Mouse (Mus musculus): ENCODE measurements around the gene Snrpa. TPM values are rescaled to one million over a fixed set of nuclear protein-coding genes. Genes with fewer than 3 reads are reported as not detected.
A peak's percentile ranks its signal among the peaks of the same experiment; 100 is the strongest.
"Not testable (repeated sequence)": the region's sequence is repeated elsewhere in the genome, so short reads cannot be mapped to it uniquely, and the experiment has no call there.

Gene Snrpa
- total RNA-seq (2021): 10 to 100 TPM; 32.2 to 34.7 TPM
- long read RNA-seq, experiment 1, transcript Snrpa-202 (7 exons, 1,336 nt): minor isoform, 13 of 38 reads
- long read RNA-seq, experiment 1, transcript Snrpa-201 (7 exons, 1,365 nt): major isoform, 21 of 38 reads
- long read RNA-seq, experiment 1, partial matches to known transcripts: 1 of 38 reads
- long read RNA-seq, experiment 1, other reads (novel, unspliced or antisense): 0 of 38 reads
- long read RNA-seq, experiment 2, transcript Snrpa-201 (7 exons, 1,365 nt): major isoform, 27 of 51 reads
- long read RNA-seq, experiment 2, transcript Snrpa-206 (6 exons, 1,288 nt): minor isoform, 9 of 51 reads
- long read RNA-seq, experiment 2, transcript Snrpa-202 (7 exons, 1,336 nt): minor isoform, 14 of 51 reads
- long read RNA-seq, experiment 2, partial matches to known transcripts: 1 of 51 reads
- long read RNA-seq, experiment 2, other reads (novel, unspliced or antisense): 0 of 51 reads

DNA sequence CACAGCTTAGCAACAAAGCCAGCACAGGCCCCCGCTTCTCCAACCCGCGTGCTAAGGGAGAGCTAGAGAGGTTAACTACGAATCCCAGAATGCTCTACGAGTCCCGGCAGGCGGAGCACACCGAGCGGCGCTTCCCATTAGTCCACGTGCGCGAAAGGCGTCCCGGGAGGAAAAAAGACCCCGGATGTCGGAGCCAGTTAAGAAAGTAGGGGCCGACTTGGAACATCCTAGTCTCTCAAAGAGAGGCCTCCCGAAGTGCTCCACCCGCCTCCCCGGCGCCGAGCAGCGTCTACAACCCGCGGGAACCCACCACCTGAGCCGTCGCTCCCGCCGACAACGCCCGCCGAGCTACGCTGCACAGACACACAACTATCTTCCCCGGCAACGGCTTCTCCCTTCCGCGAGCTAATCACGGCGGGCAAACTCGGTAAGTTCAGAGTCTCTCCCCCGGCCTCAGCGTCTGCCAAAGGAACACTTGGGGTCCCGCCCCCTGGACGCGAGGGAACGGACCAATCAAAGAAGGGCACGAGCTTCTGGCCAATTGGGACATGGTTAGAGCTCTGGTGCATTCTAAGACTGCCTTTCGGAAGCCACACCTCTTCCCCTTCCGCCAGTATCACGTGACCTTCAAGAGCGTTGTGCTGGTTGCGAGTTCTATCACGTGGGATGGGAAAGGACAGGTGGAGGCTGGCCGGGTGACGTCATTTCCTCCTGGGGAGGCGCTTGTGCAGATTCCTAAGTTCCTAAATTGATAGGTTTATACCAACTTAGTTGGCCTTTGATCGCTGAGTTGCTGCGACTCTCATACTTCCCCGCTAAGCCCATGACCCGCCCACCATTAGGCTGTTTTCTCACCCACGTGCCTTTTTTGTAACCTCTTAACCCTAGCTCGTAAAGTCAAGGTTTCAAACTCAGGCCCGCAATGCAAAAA, at the start of gene Snrpa, which contains the start of gene BC024978:
Snrpa (minus strand) TSS at position 591 of the 931 bp plus-strand sequence.
BC024978 (plus strand) TSS at position 101 of the 931 bp plus-strand sequence.
- DNase-seq: peak; percentile 96
- intact Hi-C loops (cut with DNase I; ENCODE audit: low total_unique reads): no loop called here

DNA sequence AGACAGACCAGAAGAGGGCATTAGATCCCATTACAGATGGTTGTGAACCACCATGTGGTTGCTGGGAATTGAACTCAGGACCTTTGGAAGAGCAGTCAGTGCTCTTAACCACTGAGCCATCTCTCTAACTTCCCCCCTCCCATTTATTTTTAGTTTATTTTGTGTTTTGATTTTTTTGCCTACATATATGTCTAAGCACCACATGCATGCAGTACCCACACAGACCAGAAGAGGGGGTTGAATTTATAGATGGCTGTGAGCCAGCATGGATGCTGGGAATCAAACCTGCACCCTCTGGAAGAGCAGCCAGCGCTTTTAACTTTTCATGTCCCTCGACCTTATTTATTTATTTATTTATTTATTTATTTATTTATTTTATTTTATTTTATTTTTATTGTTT, 48.0 kb upstream of the Snrpa start:
- intact Hi-C loops (cut with DNase I; ENCODE audit: low total_unique reads); DNase-seq: not testable (repeated sequence)

DNA sequence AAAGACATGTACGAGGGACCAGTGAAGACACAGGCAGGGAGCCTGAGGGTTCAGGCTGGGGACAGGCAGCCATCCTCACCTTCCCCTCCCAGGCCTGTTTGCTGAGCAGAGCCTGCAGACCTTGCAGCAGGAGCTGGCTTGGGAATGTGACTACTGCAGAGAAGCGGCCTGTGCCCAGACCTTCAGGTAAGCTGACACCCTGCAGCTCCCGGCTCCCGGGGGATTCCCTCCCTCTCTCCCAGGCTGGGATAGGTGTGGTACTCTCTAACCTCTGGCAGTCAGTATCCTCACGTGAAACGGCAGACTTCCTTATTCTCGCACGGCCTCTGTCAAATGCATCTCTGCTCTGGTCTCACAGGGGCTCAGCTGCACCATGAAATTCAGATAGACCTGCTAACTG, 47.1 kb upstream of the Snrpa start:
- intact Hi-C loops (cut with DNase I; ENCODE audit: low total_unique reads): no loop called here

DNA sequence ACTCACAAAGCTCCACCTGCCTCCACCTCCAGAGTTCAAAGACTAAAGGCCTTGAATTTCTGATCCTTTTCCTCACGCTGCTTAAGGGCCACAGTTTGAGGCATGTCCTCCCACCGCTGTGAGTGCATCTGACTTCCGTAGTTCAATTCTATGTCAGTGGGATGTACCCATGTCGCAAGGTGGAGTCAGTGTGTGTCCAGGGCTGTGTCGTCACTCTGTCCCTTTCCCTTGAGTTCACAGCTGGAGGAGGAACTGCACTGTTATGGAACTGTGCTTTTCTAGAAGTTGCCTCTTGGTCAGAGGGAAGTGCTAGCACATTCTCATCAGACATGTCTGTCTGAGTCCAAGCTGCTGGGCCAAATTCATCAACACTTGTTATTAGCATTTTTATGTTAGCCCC, 42.5 kb upstream of the Snrpa start:
- intact Hi-C loops (cut with DNase I; ENCODE audit: low total_unique reads): no loop called here
- no peak for DNase-seq

More for the DNA sequence above, 47.1 kb upstream of the Snrpa start:
- DNase-seq: peak; percentile 51

DNA sequence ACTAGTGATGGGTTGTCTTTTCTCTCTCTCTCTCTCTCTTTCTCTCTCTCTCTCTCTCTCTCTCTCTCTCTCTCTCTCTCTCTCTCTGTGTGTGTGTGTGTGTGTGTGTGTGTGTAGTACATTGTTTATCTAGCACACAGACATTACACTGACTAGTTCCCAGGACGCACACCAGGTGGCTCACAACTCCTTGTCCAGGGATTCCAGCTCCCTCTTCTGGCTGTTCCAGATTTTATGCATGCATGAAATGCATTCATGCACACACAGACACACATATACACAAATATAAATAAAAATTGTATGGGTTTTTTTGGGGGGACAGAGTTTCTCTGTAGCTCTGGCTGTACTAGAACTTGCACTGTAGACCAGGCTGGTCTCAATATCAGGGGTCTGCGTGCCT, 41.5 kb upstream of the Snrpa start:
- intact Hi-C loops (cut with DNase I; ENCODE audit: low total_unique reads): no loop called here

DNA sequence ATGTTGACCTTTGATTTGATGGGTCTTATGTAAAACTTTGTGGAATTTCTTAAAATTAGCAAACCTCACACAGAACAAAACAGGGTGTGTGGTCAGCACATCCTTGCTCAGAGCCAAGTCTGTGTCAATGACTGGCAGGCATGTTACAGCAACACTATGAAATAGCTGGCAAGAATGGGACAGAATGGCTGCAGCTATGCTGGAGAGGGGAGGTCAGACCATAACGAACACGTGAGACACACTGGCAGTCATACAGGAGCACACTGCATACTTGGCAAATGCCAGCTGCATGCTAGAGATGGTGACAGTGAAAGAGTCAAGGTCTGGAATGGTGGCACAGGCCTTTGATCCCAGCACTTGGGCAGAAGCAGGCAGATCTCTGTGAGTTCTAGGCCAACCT, 39.7 kb upstream of the Snrpa start:
- no peak for DNase-seq
- intact Hi-C loops (cut with DNase I; ENCODE audit: low total_unique reads): no loop called here

More for the DNA sequence above, 41.5 kb upstream of the Snrpa start:
- DNase-seq: no peak

DNA sequence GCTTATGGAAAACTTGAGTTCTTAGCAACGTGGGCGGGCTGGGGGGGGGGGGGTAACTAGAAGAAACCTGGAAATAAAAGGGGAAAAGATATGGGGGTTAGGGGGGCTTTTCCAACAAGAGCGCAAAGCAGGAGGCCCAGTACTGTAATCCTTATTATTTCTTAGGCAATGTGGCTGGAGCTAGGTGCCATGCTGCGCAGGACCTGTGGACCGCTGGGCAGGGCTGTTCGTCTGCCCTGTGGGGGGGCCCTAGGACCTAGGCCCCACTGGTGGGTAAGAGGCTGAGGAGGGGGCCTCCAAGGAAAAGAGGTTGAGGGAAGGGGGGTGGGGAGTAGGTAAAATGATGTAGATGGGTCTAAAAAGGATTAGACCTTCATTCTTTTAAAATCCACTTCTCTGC, 37.2 kb upstream of the Snrpa start:
- intact Hi-C loops (cut with DNase I; ENCODE audit: low total_unique reads): no loop called here
- DNase-seq: no peak

DNA sequence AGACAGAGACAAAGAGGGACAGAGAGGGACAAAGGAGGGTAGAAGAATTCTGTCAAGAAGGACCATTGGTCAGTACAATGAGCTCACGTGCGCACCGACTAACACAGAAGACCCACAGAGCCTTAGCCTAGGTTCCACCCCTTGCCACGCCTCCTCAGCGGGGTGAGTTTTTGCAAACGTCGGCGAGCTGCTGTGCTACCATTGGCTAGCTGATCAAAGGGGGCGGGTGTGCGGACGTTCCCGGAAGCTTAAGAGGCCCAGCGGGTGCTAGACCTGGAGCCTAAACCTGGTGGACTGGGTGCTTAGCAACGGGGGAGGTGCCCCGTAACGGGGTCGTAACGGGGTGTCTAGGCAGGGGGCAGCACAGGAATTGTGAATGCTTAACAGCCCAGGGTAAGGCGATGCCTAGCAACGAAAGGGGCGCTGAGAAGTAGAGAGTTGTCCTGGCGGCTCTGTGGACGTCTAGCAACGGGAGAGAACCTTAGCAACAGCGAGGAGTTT, 36.8 kb upstream of the Snrpa start, which contains the start of gene Coq8b:
Coq8b (plus strand) TSS at position 243 of the 501 bp plus-strand sequence.
- intact Hi-C loops (cut with DNase I; ENCODE audit: low total_unique reads): no loop called here
- peak; percentile 94 for DNase-seq

DNA sequence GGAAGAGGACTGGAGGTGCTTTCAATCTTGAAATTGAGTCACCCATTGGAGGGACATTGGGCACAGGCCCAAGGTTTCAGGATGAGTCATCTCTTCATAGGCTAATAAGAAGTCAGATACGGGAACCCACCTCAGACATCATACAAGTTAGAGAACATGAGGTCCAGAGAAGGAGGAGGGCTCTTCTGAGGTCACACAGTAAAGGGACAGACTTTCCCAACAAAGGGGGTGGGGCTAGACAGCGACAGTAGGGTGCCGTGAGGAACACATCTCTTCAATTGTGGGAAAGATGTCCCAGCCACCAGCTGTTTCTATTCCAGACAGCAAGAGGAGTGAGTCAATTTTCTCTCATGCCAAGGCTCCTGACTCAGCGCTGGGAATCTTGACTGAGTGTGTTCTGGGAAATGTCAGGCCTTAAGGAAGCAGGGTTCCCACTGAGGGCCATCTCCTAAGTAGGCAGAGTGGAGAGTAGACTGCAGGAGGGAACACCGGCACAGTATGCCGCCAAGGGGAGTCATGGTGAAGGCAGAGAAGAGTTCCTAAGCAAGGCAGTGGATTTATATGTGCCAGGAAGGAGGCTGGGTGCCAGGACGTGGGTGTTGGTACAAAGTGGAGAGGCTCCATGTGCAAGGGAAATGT, 35.7 kb upstream of the Snrpa start:
- DNase-seq: peak; percentile 48
- intact Hi-C loops (cut with DNase I; ENCODE audit: low total_unique reads): no loop called here

DNA sequence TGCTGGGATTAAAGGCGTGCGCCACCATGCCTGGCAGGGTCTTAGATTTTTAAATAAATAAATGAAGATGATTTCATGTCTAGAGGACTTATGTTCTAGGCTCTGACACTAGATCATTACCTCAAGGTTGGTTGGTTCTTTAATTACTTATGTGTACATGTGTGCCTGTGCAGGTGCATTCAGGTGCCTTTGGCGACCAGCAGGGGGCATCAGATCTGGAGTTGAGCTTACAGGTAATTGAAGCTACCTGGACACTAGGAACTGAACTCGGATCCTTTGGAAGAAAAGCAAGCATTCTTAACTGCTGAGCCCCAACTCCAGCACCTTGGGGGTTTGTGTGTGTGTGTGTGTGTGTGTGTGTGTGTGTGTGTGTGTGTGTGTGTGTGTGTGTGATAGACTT, 34.7 kb upstream of the Snrpa start:
- no peak for DNase-seq
- intact Hi-C loops (cut with DNase I; ENCODE audit: low total_unique reads): no loop called here

DNA sequence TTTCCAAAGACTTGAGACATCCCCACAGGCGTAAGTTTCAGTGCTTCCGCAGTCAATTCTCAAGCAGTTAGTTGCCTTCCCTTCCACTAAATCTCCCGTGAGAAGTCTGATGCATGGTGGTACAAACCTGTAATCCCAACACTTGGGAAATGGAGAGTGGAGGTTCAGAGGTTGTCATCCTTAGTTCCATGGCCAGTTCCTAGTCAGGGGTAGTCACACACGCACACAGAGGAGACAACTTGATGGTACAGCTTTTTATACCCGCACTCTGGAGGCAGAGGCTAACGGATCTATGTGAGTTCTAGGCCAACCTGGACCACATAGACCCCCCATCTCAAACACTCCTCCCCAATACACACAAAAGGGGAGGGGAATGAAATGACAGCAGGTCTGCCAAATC, 32.8 kb upstream of the Snrpa start:
- intact Hi-C loops (cut with DNase I; ENCODE audit: low total_unique reads): no loop called here
- no peak for DNase-seq

DNA sequence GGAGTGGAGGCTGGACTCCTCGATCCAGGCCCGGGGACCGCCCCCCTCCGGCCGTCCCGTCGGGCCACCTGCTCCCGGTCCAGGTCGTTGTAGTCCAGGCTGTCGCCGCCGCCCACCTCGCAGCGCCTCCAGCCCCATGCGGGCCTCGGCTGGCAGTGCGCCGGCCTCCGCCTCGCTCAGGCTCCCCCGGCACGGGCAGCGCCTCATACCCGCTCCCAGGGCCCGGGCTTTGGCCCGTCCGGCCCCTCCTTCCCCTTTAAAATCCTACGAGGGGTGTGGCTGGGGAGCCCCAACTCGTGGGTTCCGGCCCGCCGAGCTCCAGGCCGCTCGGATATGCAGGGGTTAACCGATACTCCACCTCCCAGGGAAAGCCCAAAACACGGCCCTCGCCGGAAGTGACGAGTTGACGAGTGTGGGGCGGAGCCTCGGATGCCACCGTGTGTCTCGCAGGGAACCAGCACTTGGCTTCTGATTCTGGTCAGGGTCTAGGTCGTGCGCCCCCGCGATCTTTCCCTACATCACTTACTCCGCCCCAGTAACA, 32.3 kb upstream of the Snrpa start, which contains the start of gene Itpkc:
Itpkc (minus strand) TSS at position 381 of the 541 bp plus-strand sequence.
- DNase-seq: peak; percentile 94

DNA sequence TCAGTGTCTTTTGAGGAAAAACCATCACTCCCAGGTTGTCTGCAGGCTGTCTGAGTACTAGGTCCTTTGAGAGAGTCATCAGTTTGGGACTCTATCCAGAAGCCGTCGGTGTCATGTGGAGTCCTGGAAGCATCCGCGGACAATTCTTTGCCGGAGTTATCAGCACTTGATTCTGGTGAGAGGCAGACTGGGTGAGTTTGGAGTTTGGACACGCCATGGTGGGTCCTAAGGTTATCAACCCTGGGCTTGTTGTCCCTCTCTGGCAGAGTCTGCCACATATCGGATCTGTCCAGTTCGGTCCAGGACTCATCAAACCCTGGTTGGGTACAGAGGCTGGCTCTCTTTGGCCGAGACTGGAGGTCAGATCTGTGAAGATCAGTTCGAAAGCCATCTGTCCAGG, 31.6 kb upstream of the Snrpa start:
- intact Hi-C loops (cut with DNase I; ENCODE audit: low total_unique reads): no loop called here
- DNase-seq: peak; percentile 23

More for the DNA sequence above, 32.3 kb upstream of the Snrpa start, which contains the start of gene Itpkc:
- intact Hi-C loops (cut with DNase I; ENCODE audit: low total_unique reads): no loop called here

DNA sequence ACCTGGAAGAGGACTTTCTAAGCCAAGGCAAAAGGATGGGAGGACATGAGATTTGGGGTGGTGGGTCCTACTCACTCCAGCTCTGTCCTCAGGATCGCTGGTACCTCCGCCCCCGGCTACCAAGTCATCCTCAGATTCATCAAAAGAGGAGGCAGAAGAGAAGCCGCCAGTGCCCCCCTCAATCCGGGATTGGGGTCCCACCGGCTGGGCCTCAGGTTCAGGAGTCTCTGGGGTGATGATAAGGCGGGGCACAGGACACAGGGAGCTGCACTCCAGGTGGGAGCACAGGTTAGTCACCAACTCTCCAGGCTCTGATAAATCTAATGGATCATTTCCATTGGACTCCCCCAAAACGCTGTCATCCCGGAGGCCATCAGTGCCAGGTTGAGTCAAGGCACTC, 31.2 kb upstream of the Snrpa start:
- DNase-seq: no peak
- intact Hi-C loops (cut with DNase I; ENCODE audit: low total_unique reads): no loop called here

DNA sequence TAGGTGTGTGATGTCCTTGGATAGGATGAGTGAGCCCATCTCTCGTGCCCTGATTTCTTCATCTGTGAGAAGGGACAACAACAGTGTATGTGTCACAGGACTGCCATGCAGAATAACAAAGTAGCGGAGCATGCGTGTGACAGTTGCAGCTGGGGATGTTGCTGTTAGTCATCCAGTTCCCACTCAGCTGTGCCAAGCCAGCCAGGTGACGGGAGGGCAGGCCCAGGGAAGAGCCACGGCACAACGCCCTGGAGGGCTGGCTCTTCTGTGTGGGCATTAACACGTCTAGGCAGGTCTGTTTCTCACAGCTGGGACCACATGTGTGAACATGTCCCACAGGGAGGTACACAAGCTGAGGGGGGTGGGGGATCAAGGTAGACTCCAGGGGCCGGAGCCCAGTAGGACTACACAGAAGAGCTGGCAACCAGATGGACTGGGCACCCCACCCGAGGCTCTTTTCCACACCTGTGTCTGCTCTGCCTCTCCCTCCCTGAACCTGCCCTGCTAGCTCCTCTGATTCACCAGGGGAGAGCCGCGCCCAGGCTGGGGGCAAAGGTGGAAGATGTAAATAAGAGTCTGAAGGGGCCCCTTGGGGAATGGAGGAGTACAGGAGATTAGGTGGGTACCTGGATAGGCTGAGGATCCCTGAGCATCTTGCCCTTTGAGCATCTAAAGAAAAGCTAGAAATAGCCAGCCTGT, 29.0 kb upstream of the Snrpa start:
- DNase-seq: peak; percentile 59
- intact Hi-C loops (cut with DNase I; ENCODE audit: low total_unique reads): no loop called here

DNA sequence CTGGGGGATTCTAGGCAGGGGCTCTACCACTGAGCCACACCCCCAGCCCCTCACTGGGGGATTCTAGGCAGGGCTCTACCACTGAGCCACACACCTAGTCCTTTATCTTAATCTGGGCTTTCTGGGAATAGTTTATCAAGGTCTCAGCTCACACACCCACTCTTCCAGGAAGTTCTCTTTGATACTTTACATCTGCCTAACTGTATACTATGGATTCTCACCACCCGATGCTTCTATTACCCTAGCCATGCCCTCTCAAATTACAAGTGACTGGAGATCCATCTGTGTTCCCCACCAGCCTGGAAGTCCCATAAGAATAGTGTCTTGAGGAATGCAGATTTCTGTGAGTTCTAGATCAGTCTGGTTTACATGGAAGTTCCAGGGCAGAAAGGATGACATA, 26.5 kb upstream of the Snrpa start:
- intact Hi-C loops (cut with DNase I; ENCODE audit: low total_unique reads): no loop called here
- DNase-seq: no peak

DNA sequence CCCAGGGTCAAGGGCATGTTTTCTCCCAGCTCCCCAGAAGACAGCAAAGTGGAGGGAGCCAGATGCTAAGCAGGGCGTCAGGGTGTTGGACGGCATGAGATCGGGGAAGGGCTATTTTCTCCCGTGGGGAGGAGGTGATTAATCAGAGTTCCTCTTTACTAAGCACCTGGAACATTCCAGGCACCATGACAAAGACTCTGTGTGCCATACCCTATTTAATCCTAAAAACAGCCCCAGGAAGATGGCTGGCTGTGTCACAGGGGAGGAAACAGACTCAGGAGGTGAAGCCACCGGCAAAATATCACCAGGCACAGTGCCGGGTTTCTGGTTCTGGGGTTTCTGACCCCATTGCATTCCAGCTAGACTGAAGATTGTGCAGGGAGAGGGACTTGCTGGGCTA, 25.9 kb upstream of the Snrpa start:
- intact Hi-C loops (cut with DNase I; ENCODE audit: low total_unique reads): no loop called here

DNA sequence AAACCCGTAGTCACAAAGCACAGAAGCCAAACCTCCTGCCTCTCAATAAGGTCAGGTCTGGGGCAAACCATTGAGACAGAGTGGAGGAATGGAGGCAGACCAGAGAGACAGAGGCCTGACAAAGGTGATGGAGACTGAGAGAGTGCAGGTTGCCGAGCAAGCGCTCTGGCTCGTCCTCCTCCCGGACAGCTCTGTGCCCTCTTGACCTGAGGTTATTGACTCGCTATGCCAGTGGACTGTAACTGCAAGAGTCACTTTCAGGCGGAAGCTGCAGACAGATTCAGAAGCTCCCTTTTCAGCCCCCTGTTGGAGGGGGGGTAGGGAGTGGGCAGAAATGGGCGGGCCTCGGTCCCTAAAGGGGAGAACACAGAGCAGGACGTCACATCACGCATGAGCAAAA, 23.9 kb upstream of the Snrpa start:
- intact Hi-C loops (cut with DNase I; ENCODE audit: low total_unique reads): no loop called here
- no peak for DNase-seq

More for the DNA sequence above, 25.9 kb upstream of the Snrpa start:
- no peak for DNase-seq

DNA sequence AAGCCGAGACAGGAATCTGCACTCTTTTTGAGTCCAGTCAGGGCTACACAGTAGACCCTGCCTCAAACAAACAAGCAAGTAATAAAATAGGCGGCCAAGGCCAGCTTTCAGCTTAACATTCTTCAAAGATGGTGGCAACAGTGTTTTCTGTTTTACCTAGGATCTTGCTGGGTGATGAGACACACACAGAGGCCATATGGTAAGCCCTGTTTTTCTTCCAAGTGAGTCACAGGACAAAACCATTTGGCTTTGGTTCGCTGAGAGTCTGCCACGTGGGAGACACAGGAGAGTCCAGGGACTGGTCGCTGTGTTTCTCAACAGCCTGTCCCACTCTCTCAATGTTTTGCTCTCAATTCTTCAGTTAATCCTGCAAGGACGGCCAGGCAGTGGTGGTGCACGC, 22.5 kb upstream of the Snrpa start:
- intact Hi-C loops (cut with DNase I; ENCODE audit: low total_unique reads): no loop called here
- DNase-seq: no peak
